Mouse (Mus musculus) brain, embryonic 14.5 days (tissue): ENCODE data around the gene AL732309.1. TPM values are rescaled to one million over a fixed set of nuclear protein-coding genes. Genes with fewer than 3 reads are reported as not detected.

Experiments used
- DNase-seq: peaks from one replicate; pipeline ENCODE4 v3.0.0-alpha.2; 2011; ENCODE audit warnings: low read depth
- CTCF ChIP-seq: fragments of 200-500 bp; IDR thresholded peaks from 2 replicates; pipeline ENCODE4 v1.5.1; 2012; ENCODE audit warnings: inconsistent platforms, mild to moderate bottlenecking, moderate library complexity, borderline replicate concordance; ENCODE audit not compliant: insufficient read depth, insufficient read length; ENCODE audit errors: extremely low read depth
- POLR2A ChIP-seq: fragments of 200-500 bp; IDR thresholded peaks from 2 replicates; pipeline ENCODE4 v1.6.1; 2012; ENCODE audit warnings: mild to moderate bottlenecking, inconsistent platforms, borderline replicate concordance; ENCODE audit not compliant: poor library complexity, insufficient read depth, insufficient read length, severe bottlenecking; ENCODE audit errors: extremely low read depth
- polyA plus RNA-seq: library from polyadenylated mRNA; depleted of rRNA; stranded (reverse); fragments of >200 nt; gene quantifications from 2 replicates; pipeline ENCODE4 v1.2.3, GENCODE M21; 2012

Gene AL732309.1
- polyA plus RNA-seq, 1 experiment = 19.1 TPM

- TF ChIP-seq POLR2A (no peak), CTCF (no peak)
- no peak for DNase-seq
Measured at GRCm38 (mm10) chr2:25221331-25221772, 25.3 kb downstream of the AL732309.1 start.

- TF ChIP-seq CTCF (no peak), POLR2A (no peak)
- DNase-seq = no peak
Measured at GRCm38 (mm10) chr2:25218445-25218844, 28.2 kb downstream of the AL732309.1 start, which contains the start of gene Fam166a. Gene Fam166a, plus strand, starts transcription at chr2:25218745.

GRCm38 (mm10) chr2:25217666-25218065, 29.0 kb downstream of the AL732309.1 start:
- no peak for DNase-seq
- TF ChIP-seq CTCF = no peak
- TF ChIP-seq POLR2A = no peak

- TF ChIP-seq CTCF (no peak), POLR2A (no peak)
- DNase-seq = no peak
Measured at GRCm38 (mm10) chr2:25214444-25214843, 32.2 kb downstream of the AL732309.1 start, which contains the start of gene Stpg3. Gene Stpg3, minus strand, starts transcription at chr2:25214637.

- DNase-seq = no peak
- no peak for TF ChIP-seq CTCF
- TF ChIP-seq POLR2A = no peak
Measured at GRCm38 (mm10) chr2:25213266-25213865, 33.3 kb downstream of the AL732309.1 start.

GRCm38 (mm10) chr2:25211121-25211670, 35.5 kb downstream of the AL732309.1 start, which contains the start of gene Nelfb:
Gene Nelfb, minus strand, starts transcription at chr2:25211489.
- TF ChIP-seq POLR2A (0 out of 2 replicates have a peak, but pooled peaks have one; percentile 37), CTCF (no peak)
- DNase-seq = peak; percentile 95

GRCm38 (mm10) chr2:25210686-25211085, 36.0 kb downstream of the AL732309.1 start:
- DNase-seq = no peak
- TF ChIP-seq POLR2A (no peak), CTCF (no peak)

- no peak for DNase-seq
- TF ChIP-seq POLR2A (no peak), CTCF (no peak)
Measured at GRCm38 (mm10) chr2:25207593-25207992, 39.1 kb downstream of the AL732309.1 start.

- TF ChIP-seq CTCF (peak; percentile 38; the same call in 1 of the 2 replicates), POLR2A (no peak)
- DNase-seq = no peak
Measured at GRCm38 (mm10) chr2:25203631-25204214, 42.9 kb downstream of the AL732309.1 start.

GRCm38 (mm10) chr2:25200631-25201030, 46.0 kb downstream of the AL732309.1 start:
- DNase-seq = no peak
- TF ChIP-seq POLR2A = no peak
- TF ChIP-seq CTCF = no peak

GRCm38 (mm10) chr2:25197946-25198345, 48.7 kb downstream of the AL732309.1 start:
- TF ChIP-seq CTCF = no peak
- TF ChIP-seq POLR2A = no peak
- DNase-seq = no peak

- no peak for DNase-seq
- TF ChIP-seq CTCF (no peak), POLR2A (no peak)
Measured at GRCm38 (mm10) chr2:25197191-25197590, 49.5 kb downstream of the AL732309.1 start.
